Mouse (Mus musculus) E14TG2a.4 (cell line): ENCODE measurements at regions not wholly inside any gene's neighbourhood (a gene's known extent, or its start where the extent isn't known, plus 50 kb on each side); places are given as distances from the start of the nearest gene placed in this dataset.

Experiments used
- CTCF ChIP-seq: conservative IDR thresholded peaks from 2 replicates; pipeline ENCODE4 v1.5.1; 2014; ENCODE audit warnings: low read length
- NANOG ChIP-seq: IDR thresholded peaks from 2 replicates; pipeline ENCODE4 v1.6.1; 2014; ENCODE audit warnings: borderline replicate concordance, low read length, mixed read lengths
- POU5F1 ChIP-seq: IDR thresholded peaks from 2 replicates; pipeline ENCODE4 v1.6.1; 2014; ENCODE audit warnings: low read length, borderline replicate concordance

GRCm38 (mm10) chr15:36881576-36881975 is 126.0 kb downstream of the Zfp706 start:
- TF ChIP-seq CTCF (no peak), NANOG (no peak), POU5F1 (no peak)
